Mouse (Mus musculus) CH12F3 (cell line): ENCODE results near the gene Timm10.

ENCODE experiments used
- in situ Hi-C: fragments of 300-500 bp; cut with MboI; formaldehyde crosslinking; loops from 2 replicates; pipeline ENCODE4 v1.14.3; 2020; ENCODE audit warnings: low sequenced_read_pairs

The Timm10 gene

GRCm38 (mm10) chr2:84812676-84813075 is 14.1 kb upstream of the Timm10 start:
- in situ Hi-C loops, result no loop called here

DNA sequence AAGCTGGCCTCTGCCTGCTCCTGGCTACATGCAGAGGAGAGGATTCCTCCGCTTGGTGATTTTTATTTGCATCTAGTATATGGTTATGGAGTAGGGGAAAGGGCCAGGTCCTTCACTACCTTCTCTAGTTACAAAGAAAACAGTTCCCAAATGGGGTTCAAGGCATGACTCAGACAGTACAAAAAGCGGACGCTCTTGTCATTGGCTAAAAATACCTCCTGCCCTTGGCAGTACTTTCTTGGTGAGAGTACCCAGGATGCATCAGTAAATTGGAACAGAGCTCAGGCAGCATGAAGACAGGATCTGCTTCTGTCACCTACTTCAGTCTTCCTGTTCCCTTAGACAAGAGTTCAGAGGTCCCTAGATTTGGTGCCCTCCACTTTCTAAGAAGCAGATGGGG is 6.9 kb upstream of the Timm10 start:
- in situ Hi-C loops, result no loop called here

DNA sequence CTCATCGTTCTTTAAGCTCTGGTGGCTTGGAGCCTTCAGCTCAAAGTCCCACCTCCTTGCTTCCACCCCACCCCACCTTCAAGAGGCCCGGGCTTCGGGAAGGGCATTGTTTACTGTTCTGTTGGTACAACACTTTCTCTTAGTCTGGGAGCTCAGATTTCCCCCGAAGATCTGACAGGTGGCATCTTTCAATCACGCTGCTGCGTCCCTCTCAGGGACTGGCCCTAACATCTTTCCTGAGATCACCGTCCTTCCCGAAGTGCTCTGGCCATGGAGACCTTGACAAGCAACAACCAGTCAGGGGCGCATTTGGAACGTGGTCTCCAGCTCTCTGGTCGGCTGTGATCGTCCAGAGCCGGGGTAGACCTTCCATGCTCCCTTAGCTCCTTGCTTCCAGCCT is 4.2 kb upstream of the Timm10 start, which contains the start of gene Smtnl1:
Gene Smtnl1 (minus strand): TSS at position 101 of the 400 bp plus-strand sequence.
- in situ Hi-C loops, result no loop called here

DNA sequence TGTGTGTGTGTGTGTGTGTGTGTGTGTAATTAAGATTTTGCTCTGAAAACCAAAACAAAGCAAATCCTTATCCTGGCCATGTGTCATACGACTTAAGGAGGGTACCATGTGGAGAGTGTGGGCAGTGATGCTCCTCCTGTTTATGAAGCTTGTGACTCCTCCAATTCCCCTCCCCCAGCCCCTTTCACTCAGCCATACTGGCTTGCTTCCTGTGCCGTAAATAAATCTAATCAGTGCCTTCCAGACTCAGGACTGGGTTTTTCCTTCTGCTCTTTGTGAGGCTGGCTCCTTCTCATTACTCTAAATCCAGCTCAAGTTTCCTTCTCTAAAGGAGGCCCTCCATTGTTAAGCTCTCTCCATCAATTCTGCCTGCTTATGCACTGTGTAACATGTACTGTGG is 3.6 kb upstream of the Timm10 start:
- in situ Hi-C loops, result no loop called here

- in situ Hi-C loops, result no loop called here
Measured at GRCm38 (mm10) chr2:84827283-84827920, 605 bp downstream of the Timm10 start.

- in situ Hi-C loops, result no loop called here
Measured at GRCm38 (mm10) chr2:84831666-84832391, 5.0 kb downstream of the Timm10 start.

DNA sequence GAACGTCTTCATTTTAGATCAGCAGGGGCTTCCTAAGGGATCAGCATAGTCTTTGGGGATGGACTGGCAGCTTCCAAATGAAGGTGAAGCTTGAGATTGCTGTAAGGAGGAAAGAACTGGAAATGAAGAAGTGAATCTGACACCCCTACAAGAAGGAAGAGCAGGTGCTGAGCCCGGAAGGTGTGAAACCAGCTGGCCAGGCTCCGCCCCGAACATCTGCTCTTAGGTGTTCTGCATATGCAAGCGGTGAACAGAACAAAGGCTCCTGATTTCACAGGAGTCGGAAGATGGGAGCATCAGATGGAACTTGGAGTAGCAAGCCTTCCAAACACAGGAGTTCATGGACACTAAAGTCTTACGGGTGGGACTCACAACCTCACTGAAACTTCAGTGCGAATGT is 10.3 kb downstream of the Timm10 start:
- in situ Hi-C loops, result no loop called here

DNA sequence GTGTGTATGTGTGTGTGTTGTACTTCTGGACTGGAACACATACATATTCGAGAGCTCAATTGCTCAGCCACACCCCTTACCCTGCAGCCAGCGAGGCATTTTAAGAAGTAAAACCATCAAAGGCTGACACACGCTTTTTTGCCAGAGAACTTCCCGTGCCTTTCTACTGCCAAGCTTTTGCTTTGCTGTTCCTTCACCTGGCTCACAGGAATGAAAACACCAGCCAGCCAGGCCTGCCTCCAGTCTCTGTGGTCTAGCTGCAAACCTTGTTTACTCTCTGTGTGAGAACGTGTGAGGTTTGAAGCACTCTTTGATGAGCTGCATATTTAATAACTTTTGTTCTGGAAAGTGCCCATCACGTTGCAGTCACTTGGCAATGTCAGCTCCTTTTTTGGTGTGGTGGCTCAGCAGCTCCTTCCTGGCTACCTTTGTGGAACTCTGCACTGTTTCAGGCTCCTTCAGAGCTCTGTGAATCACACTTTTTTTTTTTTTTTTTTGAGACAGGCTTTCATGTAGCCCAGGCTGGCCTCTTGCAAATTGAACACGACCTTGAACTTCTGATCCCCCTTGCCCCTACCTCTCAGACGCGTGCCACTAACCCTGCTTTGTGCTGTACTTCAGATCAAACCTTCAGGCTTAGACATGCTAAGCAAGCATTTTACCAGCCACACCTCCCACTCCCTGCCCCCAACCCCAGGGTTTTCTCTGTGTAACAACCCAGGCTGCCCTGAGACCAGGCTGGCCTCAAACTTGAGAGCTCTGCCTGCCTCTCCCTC is 11.2 kb downstream of the Timm10 start:
- in situ Hi-C loops, result no loop called here

- in situ Hi-C loops, result no loop called here
Measured at GRCm38 (mm10) chr2:84838593-84838949, 11.8 kb downstream of the Timm10 start, which contains the start of gene Slc43a1. TSS of gene Slc43a1 (plus strand) at chr2:84838850.

GRCm38 (mm10) chr2:84838993-84839980 is 12.5 kb downstream of the Timm10 start:
- in situ Hi-C loops, result no loop called here

DNA sequence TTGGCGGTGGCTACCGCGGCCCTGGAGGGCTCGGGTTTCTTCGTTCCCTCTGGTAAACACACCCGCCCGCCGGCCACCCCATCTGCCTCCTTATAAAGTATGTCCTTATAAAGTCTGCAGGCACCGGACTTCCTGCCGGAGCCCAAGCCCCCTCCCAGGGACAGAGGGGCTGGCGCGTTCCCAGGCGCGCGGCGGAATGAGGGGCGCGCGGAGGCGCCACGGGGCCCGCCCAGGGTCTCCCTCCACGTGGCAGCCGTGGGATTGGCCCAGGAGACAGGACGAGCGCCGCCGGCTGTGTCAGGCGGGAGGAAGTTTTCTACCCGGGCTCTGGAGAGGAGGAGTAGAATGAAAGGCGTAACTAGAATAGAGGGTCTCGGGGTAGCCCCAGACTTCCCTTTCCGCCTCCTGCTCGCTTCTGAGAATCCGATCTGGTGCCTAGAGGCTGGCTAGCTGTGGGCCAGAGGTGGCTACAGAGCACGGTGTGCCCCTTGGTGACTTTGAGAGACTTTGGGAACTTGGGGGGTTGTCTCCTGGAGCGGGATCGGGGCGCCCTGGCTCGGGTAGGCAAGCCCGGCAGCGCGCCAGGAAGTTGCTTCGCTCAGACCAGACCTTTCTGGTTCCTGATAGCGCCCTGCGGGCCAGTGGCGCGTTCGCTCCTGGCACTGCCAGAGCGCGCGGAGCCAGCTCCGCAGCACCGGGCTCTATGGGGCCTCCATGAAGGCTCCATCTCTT is 13.4 kb downstream of the Timm10 start:
- in situ Hi-C loops, result no loop called here

DNA sequence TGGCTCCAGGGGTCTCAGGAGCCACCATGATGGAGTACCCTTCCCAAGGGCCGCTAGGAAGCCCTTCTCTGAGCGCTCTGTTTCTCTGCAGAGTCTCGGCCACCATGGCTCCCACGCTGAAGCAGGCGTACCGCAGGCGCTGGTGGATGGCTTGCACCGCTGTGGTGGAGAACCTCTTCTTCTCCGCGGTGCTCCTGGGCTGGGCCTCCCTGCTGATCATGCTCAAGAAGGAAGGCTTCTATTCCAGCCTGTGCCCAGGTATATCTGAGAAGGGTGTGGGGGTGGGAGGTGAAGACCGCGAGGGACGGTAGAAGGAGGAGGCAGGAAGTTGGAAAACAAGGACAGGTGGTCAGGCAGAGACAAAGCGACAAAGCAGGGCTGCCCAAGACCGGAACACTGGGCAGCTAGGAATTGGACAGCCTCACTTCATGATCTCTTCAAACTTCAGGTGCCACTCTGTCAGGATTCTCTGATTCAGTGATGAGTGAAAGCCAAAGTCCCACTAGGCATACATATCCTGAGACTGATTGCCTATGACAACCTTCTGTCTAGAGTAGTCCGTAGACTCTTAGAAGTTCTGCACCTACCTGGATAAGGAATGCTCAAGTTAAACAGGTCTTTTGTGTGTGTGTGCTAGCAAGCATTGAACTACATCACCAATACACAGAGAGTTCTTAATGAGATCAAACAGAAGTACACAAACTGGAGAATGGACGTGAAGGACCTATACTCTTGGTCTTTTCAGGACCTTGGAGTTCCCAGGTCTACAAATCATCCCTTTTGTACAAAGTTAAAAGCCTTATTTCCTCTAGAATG is 14.2 kb downstream of the Timm10 start:
- in situ Hi-C loops, result no loop called here

DNA sequence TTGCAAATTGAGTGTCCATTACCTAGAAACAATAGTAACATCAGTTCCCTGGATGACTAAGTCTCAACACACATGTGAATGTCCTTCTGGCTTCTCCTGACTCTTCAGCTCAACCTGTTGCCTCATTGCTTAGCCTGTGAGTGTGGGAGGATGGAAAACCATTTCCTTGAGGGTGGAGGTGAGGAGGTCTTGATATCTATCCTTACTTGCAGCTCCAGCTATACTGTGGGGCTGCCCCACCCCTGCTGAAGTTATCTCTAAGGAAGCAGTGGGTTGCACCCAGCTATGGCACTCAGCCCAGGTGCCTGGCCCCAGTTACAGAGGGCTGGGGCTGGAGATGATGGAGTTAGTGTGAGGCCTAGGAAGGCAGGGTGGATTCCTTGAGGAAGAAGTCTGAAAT is 15.1 kb downstream of the Timm10 start:
- in situ Hi-C loops, result no loop called here

GRCm38 (mm10) chr2:84843654-84844053 is 16.9 kb downstream of the Timm10 start:
- in situ Hi-C loops, result no loop called here

DNA sequence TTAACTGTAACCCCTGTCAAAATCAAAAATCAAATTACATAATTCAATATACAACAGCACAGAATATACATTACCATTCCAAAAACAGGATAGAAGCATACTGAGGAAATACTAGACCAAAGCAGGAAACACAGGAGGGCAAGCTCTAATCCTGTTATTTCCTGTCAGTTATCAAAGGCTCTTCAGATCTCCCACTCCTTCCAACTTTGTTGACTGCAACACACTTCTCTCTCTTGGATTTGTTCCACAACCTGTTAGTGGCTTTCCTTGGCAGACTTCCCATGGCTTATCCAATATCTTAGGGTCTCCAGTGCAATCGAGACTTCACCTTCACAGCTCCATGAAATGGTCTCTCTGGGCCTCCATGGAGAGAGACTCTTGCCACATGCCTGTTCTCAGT is 18.4 kb downstream of the Timm10 start:
- in situ Hi-C loops, result no loop called here

- in situ Hi-C loops, result no loop called here
Measured at GRCm38 (mm10) chr2:84850407-84851129, 23.8 kb downstream of the Timm10 start.

DNA sequence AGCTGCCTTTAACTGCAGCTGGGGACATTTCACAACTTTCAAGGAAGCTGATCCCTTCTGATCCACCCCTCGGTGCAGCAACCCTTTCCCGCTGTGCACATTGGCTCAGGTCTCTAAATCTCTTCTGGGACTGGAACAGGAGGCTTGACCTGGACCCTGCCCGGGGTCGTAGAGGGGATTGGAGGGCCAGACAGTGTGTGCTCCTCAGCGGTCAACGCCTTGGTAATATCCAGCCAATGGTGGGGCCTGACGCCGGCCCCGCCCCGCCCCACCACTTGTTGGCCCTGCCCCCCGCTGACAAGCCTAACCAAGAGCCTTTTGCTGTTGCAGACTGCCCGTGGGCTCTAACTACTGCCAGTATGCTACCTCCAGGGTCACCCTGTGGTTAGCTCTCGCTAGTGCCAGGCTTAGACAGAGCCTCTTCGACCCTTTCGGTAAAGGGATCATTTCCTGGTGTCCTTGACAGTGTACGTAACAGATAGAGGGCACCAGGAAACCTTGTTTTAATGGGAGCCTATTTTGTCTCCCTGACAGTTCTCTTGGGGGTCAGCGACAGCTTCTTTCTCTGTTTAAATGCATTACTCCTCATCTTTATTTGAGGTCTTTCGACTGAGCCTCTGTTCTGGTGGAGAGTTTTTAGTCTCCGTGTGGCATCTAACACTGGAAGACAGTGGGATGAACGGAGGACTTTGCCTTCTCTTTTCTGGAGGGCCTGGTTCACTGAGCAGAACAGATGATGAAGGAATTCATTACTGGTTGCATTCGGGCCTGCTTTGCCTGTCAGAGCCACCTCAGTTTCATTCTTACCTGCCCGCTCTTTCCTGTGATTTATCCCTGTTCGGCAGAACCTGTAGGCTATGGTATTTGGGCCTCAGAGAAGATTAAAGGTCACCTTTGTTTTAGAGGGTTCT is 24.6 kb downstream of the Timm10 start:
- in situ Hi-C loops, result no loop called here
